Mouse (Mus musculus): ENCODE results near the gene Hist1h4n. TPM values are rescaled to one million over a fixed set of nuclear protein-coding genes. Genes with fewer than 3 reads are reported as not detected.
"Not testable (repeated sequence)": the region's sequence is repeated elsewhere in the genome, so short reads cannot be mapped to it uniquely, and the experiment has no call there.

Gene Hist1h4n
- 3,661 and 3,822 TPM in 2 replicates for total RNA-seq (2014; rRNA removed; ENCODE audit: low replicate concordance)
- polyA plus RNA-seq (2015; fragmentation: Nextera tagmentation; extraction: Ambion mirVana) = 2.0 and 2.4 TPM in 2 replicates

DNA sequence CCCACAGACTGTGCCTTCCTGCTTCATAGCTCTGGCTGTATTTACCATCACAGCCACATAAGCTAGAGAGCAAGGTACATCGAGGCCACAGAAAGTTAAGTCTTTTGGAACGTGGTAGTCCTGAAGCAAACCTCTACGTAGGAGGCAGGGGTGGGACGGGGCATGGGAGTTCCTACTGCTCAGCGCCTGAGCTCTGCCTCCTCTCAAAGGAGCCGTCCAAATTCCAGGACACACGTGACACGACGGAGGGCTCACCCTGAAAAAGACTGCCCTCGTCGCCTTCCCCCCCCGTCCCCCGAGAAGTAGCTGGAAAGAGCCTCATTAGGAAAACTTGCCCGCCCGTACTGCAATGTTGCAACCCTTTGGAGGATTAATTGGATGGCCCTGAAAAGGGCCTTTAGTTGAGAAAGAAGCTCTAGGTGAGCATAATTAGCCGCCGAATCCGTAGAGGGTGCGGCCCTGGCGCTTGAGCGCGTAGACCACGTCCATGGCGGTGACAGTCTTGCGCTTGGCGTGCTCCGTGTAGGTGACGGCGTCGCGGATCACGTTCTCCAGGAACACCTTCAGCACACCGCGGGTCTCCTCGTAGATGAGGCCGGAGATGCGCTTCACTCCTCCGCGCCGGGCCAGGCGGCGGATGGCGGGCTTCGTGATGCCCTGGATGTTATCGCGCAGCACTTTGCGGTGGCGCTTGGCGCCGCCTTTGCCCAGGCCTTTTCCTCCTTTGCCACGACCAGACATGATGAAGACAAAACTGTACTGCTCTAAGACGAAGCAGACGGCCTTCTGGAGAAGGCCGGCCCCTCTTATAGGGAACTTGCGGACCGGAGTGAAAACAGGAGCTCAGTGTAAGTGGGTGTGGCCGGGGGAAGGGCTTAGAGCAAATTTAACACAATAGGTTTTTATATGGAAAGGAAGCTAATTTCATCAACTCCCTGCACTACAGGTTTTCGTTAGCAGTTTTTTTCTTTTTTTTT is at the start of gene Hist1h4n:
Gene Hist1h4n (minus strand): TSS at position 779 of the 977 bp plus-strand sequence.
- WGBS = 1% methylated on average over 19 of the region's 58 CpGs
- H3K36me3 ChIP-seq (replicated peaks; ENCODE audit: control insufficient read depth, insufficient read depth, low read length); H3K4me2 ChIP-seq (ENCODE audit: low read depth, low read length); DNase-seq (ENCODE audit: low spot score); H3K27me3 ChIP-seq (ENCODE audit: control insufficient read depth, insufficient read depth, low read length); H3K9me3 ChIP-seq (replicated peaks; ENCODE audit: control insufficient read depth, low read length); H3K4me3 ChIP-seq (ENCODE audit: low read depth, low read length); H3K9ac ChIP-seq (replicated peaks; ENCODE audit: low read depth, low read length); H3K4me1 ChIP-seq (ENCODE audit: control insufficient read depth, insufficient read depth): not testable (repeated sequence)
- ATAC-seq (ENCODE audit: insufficient read depth, low read depth) = peak; percentile 76
- peak within 1 kb of the TSS; percentile 57; the same call in 1 of the 2 replicates for H3K27ac ChIP-seq (ENCODE audit: low read depth)

DNA sequence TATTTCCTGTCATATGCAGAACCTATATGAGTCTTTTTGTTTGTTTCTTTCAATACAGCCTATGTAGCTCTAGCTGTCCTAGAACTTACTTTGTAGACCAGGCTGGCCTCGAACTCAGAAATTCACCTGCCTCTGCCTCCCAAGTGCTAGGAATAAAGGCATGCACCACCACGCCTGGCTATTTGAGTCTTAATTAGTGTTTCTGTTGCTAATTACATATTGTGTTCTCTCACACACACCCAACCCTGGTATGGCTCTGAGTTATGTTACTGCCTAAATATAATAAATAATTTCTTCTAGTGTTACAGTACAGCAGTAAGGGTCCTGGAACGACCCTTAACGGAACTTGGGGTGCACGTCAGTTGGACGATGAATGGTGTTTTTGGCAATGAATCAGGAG is 48.7 kb upstream of the Hist1h4n start:
- H3K9me3 ChIP-seq (replicated peaks; ENCODE audit: control insufficient read depth, low read length) = no peaks in the 10 kb centered on the region
- no peaks in the 10 kb centered on the region for H3K36me3 ChIP-seq (replicated peaks; ENCODE audit: control insufficient read depth, insufficient read depth, low read length)
- no peaks in the 10 kb centered on the region for H3K27me3 ChIP-seq (ENCODE audit: control insufficient read depth, insufficient read depth, low read length)
- no peak for TF ChIP-seq EP300 (IDR thresholded peaks at IDR 0.05; ENCODE audit: low read depth)
- no peak for TF ChIP-seq CTCF (IDR thresholded peaks at IDR 0.05; ENCODE audit: low read depth)
- no peak overlapping the region for H3K27ac ChIP-seq (ENCODE audit: low read depth)
- DNase-seq (ENCODE audit: low spot score) (no peak), ATAC-seq (ENCODE audit: insufficient read depth, low read depth) (no peak)
- no peak overlapping the region for H3K9ac ChIP-seq (replicated peaks; ENCODE audit: low read depth, low read length)
- no peaks in the 10 kb centered on the region for H3K4me1 ChIP-seq (ENCODE audit: control insufficient read depth, insufficient read depth)
- H3K4me3 ChIP-seq (ENCODE audit: low read depth, low read length) = no peak overlapping the region
- WGBS = 73% methylated on average over 6 of the region's 6 CpGs
- H3K4me2 ChIP-seq (ENCODE audit: low read depth, low read length) = no peak overlapping the region

DNA sequence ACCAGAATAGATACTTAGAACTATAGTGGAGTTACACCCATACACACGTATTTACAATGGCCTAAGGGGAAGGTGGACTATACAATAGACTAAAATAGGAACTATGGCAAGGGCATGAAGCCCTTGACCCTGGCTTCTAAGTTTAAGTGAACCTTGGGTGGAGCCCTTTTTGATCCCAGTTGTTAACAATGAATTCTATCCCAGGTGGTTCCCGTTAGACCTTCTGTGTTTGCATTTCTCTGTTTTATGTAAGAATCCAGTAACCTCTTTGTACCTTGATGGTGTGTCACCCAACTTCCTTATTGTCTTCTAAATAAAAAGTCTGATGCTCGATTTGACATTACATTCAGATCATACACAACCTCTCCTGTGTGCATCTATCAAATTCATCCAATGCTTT is 33.5 kb upstream of the Hist1h4n start:
- not testable (repeated sequence) for DNase-seq (ENCODE audit: low spot score); H3K9me3 ChIP-seq (replicated peaks; ENCODE audit: control insufficient read depth, low read length); H3K4me3 ChIP-seq (ENCODE audit: low read depth, low read length); H3K36me3 ChIP-seq (replicated peaks; ENCODE audit: control insufficient read depth, insufficient read depth, low read length); H3K4me1 ChIP-seq (ENCODE audit: control insufficient read depth, insufficient read depth); H3K4me2 ChIP-seq (ENCODE audit: low read depth, low read length); H3K9ac ChIP-seq (replicated peaks; ENCODE audit: low read depth, low read length); H3K27ac ChIP-seq (ENCODE audit: low read depth); ATAC-seq (ENCODE audit: insufficient read depth, low read depth); H3K27me3 ChIP-seq (ENCODE audit: control insufficient read depth, insufficient read depth, low read length)
- WGBS = 59% methylated on average over 3 of the region's 3 CpGs

DNA sequence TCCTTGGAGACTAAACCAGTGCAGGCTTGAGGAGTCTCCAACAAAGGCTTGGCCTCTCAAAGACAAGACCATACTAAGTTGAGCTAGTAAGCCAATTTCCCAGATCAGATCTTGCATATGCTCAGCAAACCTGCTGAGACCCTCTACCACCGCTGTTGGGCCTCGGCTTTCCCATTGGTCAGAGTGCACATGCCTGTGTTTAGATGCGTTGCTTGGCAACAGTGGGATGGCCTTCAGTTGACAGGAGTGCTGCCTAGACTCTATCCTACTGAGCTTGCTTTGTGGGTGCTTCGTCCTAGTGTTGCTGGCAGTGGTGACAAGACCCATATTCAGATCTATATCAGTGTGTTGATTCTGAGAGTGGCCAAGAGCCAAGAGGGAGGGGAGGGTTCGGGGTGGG is 29.6 kb upstream of the Hist1h4n start:
- TF ChIP-seq CTCF (IDR thresholded peaks at IDR 0.05; ENCODE audit: low read depth) = no peak
- TF ChIP-seq EP300 (IDR thresholded peaks at IDR 0.05; ENCODE audit: low read depth) = no peak
- H3K4me3 ChIP-seq (ENCODE audit: low read depth, low read length) = no peak overlapping the region
- DNase-seq (ENCODE audit: low spot score) (no peak), ATAC-seq (ENCODE audit: insufficient read depth, low read depth) (no peak)
- H3K4me2 ChIP-seq (ENCODE audit: low read depth, low read length) = no peak overlapping the region
- no peaks in the 10 kb centered on the region for H3K36me3 ChIP-seq (replicated peaks; ENCODE audit: control insufficient read depth, insufficient read depth, low read length)
- H3K27me3 ChIP-seq (ENCODE audit: control insufficient read depth, insufficient read depth, low read length) = no peaks in the 10 kb centered on the region
- H3K4me1 ChIP-seq (ENCODE audit: control insufficient read depth, insufficient read depth) = no peaks in the 10 kb centered on the region
- 22% methylated on average over 5 of the region's 5 CpGs for WGBS
- no peak overlapping the region for H3K9ac ChIP-seq (replicated peaks; ENCODE audit: low read depth, low read length)
- no peaks in the 10 kb centered on the region for H3K9me3 ChIP-seq (replicated peaks; ENCODE audit: control insufficient read depth, low read length)
- H3K27ac ChIP-seq (ENCODE audit: low read depth) = no peak overlapping the region

DNA sequence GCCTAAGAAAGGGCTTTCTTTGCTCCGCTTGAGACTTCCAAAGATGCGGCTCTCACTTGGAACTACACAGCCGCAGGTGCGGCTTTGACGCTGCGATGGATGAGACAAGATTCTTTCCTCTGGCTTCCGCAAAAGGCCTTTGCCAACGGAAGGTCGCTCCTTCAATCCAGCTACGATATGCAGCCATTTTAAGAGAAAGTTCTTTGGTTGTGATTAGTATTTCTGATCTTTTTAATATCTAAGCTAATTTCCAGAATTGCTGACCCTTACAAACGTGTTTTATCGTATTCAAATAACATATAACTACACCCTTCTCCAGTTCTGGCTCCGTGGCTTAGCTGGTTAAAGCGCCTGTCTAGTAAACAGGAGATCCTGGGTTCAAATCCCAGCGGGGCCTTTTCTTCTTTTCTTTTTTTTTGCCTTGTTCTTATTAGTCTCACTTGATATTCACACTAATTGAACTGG is 23.7 kb upstream of the Hist1h4n start:
- DNase-seq (ENCODE audit: low spot score) = peak; percentile 11
- 0 out of 2 replicates have a peak, but pooled peaks cover 18% of the 10 kb centered on the region for H3K4me1 ChIP-seq (ENCODE audit: control insufficient read depth, insufficient read depth)
- H3K36me3 ChIP-seq (replicated peaks; ENCODE audit: control insufficient read depth, insufficient read depth, low read length) = no peaks in the 10 kb centered on the region
- H3K9me3 ChIP-seq (replicated peaks; ENCODE audit: control insufficient read depth, low read length) = no peaks in the 10 kb centered on the region
- H3K27ac ChIP-seq (ENCODE audit: low read depth) = no peak overlapping the region
- no peak for TF ChIP-seq CTCF (IDR thresholded peaks at IDR 0.05; ENCODE audit: low read depth)
- 9% methylated on average over 15 of the region's 15 CpGs for WGBS
- H3K4me3 ChIP-seq (ENCODE audit: low read depth, low read length) = peak overlapping the region; percentile 27
- H3K27me3 ChIP-seq (ENCODE audit: control insufficient read depth, insufficient read depth, low read length) = no peaks in the 10 kb centered on the region
- H3K9ac ChIP-seq (replicated peaks; ENCODE audit: low read depth, low read length) = no peak overlapping the region
- no peak for ATAC-seq (ENCODE audit: insufficient read depth, low read depth)
- peak overlapping the region; percentile 47 for H3K4me2 ChIP-seq (ENCODE audit: low read depth, low read length)

All from heart, postnatal 0 days (tissue).